Mouse (Mus musculus): ENCODE results near the gene Kif19a. TPM values are rescaled to one million over a fixed set of nuclear protein-coding genes. Genes with fewer than 3 reads are reported as not detected.

Kif19a gene
- polyA plus RNA-seq, 1 experiment: 0.97 TPM

GRCm38 (mm10) chr11:114795231-114795746, 30.1 kb downstream of the Kif19a start:
- TF ChIP-seq CTCF (IDR thresholded peaks at IDR 0.05; ENCODE audit: borderline replicate concordance, extremely low read depth, insufficient read depth, insufficient read length) (peak; percentile 38), POLR2A (IDR thresholded peaks at IDR 0.05; ENCODE audit: borderline replicate concordance, extremely low read depth, insufficient read depth, insufficient read length, poor library complexity, severe bottlenecking) (no peak)
- peak; percentile 99 for DNase-seq (ENCODE audit: low read depth)

DNA sequence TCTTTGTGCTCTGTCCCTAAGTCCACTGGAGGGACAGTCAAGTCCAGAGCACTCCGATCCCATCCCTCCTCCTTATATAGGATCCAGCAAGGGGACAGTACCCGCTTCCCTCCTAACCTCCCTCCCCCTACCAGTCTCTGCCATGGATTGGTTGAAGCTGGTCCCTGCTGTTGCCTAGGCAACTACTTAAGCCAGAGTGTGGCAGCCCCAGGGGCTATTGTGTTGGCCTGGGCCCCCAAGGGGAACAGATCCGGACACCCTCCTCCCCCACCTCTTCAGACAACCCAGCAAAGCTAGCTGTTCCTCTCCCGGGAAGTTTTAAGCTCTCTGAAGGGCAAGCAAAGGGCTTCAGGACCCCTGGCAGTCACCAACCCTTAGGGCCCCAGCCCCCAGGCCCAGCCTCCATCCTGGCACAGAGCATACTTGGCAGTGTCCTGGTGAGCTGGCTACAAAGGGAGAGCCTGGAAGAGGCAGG, 30.7 kb downstream of the Kif19a start, which contains the start of gene Btbd17:
Gene Btbd17 (minus strand): TSS at position 98 of the 475 bp plus-strand sequence.
- peak; percentile 97 for DNase-seq (ENCODE audit: low read depth)
- TF ChIP-seq POLR2A (IDR thresholded peaks at IDR 0.05; ENCODE audit: borderline replicate concordance, extremely low read depth, insufficient read depth, insufficient read length, poor library complexity, severe bottlenecking) (0 out of 2 replicates have a peak, but pooled peaks have one; percentile 8), CTCF (IDR thresholded peaks at IDR 0.05; ENCODE audit: borderline replicate concordance, extremely low read depth, insufficient read depth, insufficient read length) (no peak)

GRCm38 (mm10) chr11:114797176-114797575, 32.0 kb downstream of the Kif19a start:
- DNase-seq (ENCODE audit: low read depth): no peak
- TF ChIP-seq CTCF (IDR thresholded peaks at IDR 0.05; ENCODE audit: borderline replicate concordance, extremely low read depth, insufficient read depth, insufficient read length) (no peak), POLR2A (IDR thresholded peaks at IDR 0.05; ENCODE audit: borderline replicate concordance, extremely low read depth, insufficient read depth, insufficient read length, poor library complexity, severe bottlenecking) (no peak)

- no peak for DNase-seq (ENCODE audit: low read depth)
- no peak for TF ChIP-seq POLR2A (IDR thresholded peaks at IDR 0.05; ENCODE audit: borderline replicate concordance, extremely low read depth, insufficient read depth, insufficient read length, poor library complexity, severe bottlenecking)
- no peak for TF ChIP-seq CTCF (IDR thresholded peaks at IDR 0.05; ENCODE audit: borderline replicate concordance, extremely low read depth, insufficient read depth, insufficient read length)
Observed at GRCm38 (mm10) chr11:114797981-114798380, 32.8 kb downstream of the Kif19a start.

GRCm38 (mm10) chr11:114798624-114799023, 33.4 kb downstream of the Kif19a start, which contains the start of gene Gpr142:
Gpr142 (plus strand) TSS chr11:114798924.
- TF ChIP-seq CTCF (IDR thresholded peaks at IDR 0.05; ENCODE audit: borderline replicate concordance, extremely low read depth, insufficient read depth, insufficient read length): no peak
- no peak for TF ChIP-seq POLR2A (IDR thresholded peaks at IDR 0.05; ENCODE audit: borderline replicate concordance, extremely low read depth, insufficient read depth, insufficient read length, poor library complexity, severe bottlenecking)
- no peak for DNase-seq (ENCODE audit: low read depth)

DNA sequence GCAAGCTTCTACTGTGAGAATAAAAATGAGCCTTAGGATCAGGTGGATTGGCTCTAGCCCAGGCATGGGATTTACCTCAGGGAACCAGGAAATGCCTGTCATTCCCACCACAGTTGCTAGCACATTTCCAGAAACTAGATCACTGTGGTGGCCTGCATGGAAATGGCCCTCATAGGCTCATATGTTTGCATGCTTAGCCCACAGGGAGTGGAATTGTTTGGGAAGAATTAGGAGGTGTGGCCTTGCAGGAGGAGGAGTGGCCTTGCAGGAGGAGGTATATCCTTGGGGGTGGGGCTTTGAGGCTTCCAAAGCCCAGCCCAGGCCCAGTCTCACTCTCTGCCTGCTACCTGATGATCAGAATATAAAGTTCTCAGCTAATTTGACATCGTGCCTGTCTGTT, 36.7 kb downstream of the Kif19a start:
- TF ChIP-seq POLR2A (IDR thresholded peaks at IDR 0.05; ENCODE audit: borderline replicate concordance, extremely low read depth, insufficient read depth, insufficient read length, poor library complexity, severe bottlenecking) (no peak), CTCF (IDR thresholded peaks at IDR 0.05; ENCODE audit: borderline replicate concordance, extremely low read depth, insufficient read depth, insufficient read length) (no peak)
- no peak for DNase-seq (ENCODE audit: low read depth)

DNA sequence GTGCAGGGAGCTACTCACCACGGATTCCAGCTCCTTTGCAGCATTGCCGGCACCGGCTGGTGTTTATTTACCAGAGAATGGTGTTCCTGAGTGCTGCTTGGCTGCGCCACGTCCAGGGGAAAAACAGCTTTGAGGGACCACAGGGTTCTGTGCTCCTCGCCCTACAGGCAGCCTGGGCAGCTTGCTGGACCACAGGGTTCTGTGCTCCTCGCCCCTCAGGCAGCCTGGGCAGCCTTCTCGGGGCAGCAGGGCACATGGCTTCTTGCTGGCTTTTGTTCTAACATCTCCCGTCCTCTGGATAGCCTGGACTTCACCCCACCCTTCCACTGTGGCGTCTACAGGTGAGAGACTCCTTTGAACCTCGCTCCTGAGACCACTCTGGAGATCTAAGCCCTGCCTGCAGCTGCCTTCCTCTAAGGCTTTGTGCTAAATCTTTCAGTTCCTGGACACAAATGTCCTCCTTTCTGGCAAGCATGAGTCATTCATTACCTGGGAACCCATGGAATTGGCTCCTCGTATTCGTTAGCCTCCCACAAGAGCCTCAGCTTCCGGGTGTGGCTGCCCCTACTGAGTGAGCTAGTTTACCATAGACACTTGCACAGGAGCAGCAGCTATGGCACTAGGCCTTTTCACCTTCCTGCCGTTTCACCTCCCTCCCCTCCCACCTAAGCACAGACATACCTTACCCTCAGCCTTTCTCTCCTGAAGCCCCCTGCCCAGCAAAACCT, 37.5 kb downstream of the Kif19a start:
- TF ChIP-seq CTCF (IDR thresholded peaks at IDR 0.05; ENCODE audit: borderline replicate concordance, extremely low read depth, insufficient read depth, insufficient read length) (no peak), POLR2A (IDR thresholded peaks at IDR 0.05; ENCODE audit: borderline replicate concordance, extremely low read depth, insufficient read depth, insufficient read length, poor library complexity, severe bottlenecking) (no peak)
- no peak for DNase-seq (ENCODE audit: low read depth)

DNA sequence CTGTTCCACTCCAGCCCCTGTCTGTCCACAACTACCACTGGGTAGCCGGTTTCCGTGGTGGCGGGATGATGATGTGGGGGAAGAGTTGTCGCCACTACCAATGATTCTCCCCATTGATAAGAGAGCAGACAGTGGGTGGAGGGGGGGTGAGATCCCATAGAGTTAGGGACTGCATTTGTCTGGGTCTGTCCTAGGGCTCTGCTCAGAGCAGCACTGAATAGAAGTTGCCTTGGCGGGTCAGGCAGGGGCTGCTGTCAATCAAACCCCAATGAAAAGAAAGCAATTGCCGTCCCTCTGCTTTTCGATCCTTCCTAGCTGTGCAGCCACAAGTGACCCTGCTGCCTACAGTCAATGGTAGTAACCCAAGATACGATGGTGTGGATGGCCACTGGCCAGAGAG, 38.8 kb downstream of the Kif19a start:
- DNase-seq (ENCODE audit: low read depth): no peak
- TF ChIP-seq CTCF (IDR thresholded peaks at IDR 0.05; ENCODE audit: borderline replicate concordance, extremely low read depth, insufficient read depth, insufficient read length): no peak
- no peak for TF ChIP-seq POLR2A (IDR thresholded peaks at IDR 0.05; ENCODE audit: borderline replicate concordance, extremely low read depth, insufficient read depth, insufficient read length, poor library complexity, severe bottlenecking)

GRCm38 (mm10) chr11:114807025-114807424, 41.8 kb downstream of the Kif19a start:
- TF ChIP-seq POLR2A (IDR thresholded peaks at IDR 0.05; ENCODE audit: borderline replicate concordance, extremely low read depth, insufficient read depth, insufficient read length, poor library complexity, severe bottlenecking) (no peak), CTCF (IDR thresholded peaks at IDR 0.05; ENCODE audit: borderline replicate concordance, extremely low read depth, insufficient read depth, insufficient read length) (no peak)
- peak; percentile 63 for DNase-seq (ENCODE audit: low read depth)

- DNase-seq (ENCODE audit: low read depth): peak; percentile 77
- no peak for TF ChIP-seq CTCF (IDR thresholded peaks at IDR 0.05; ENCODE audit: borderline replicate concordance, extremely low read depth, insufficient read depth, insufficient read length)
- TF ChIP-seq POLR2A (IDR thresholded peaks at IDR 0.05; ENCODE audit: borderline replicate concordance, extremely low read depth, insufficient read depth, insufficient read length, poor library complexity, severe bottlenecking): no peak
Observed at GRCm38 (mm10) chr11:114807686-114808427, 42.7 kb downstream of the Kif19a start.

- TF ChIP-seq CTCF (IDR thresholded peaks at IDR 0.05; ENCODE audit: borderline replicate concordance, extremely low read depth, insufficient read depth, insufficient read length) (peak; percentile 22; the same call in 1 of the 2 replicates), POLR2A (IDR thresholded peaks at IDR 0.05; ENCODE audit: borderline replicate concordance, extremely low read depth, insufficient read depth, insufficient read length, poor library complexity, severe bottlenecking) (no peak)
- no peak for DNase-seq (ENCODE audit: low read depth)
Observed at GRCm38 (mm10) chr11:114809371-114809770, 44.2 kb downstream of the Kif19a start.

All from brain, embryonic 14.5 days (tissue).